Mouse (Mus musculus) embryonic facial prominence, embryonic 11.5 days (tissue): ENCODE data around the gene Senp8. TPM values are rescaled to one million over a fixed set of nuclear protein-coding genes. Genes with fewer than 3 reads are reported as not detected.

Experiments used
- ATAC-seq: fragments of 200-750 bp; cut with Nextera tagmentation; replicated peaks from 2 replicates; pipeline ENCODE4 v1.8.0; 2017; ENCODE audit warnings: low read depth; ENCODE audit not compliant: insufficient number of reproducible peaks, low FRiP score, low TSS enrichment
- DNase-seq: peaks from one replicate; pipeline ENCODE4 v3.0.0-alpha.2; 2015; ENCODE audit warnings: low spot score
- H3K27ac ChIP-seq: fragments of 300-500 bp; sonication (generic); replicated peaks from 2 replicates; pipeline ENCODE4 v1.5.1; 2014; ENCODE audit warnings: mild to moderate bottlenecking, low read depth, low read length, control low read depth
- H3K27me3 ChIP-seq: fragments of 300-500 bp; sonication (generic); 2 replicates; pipeline ENCODE4 v1.6.1; 2014; ENCODE audit warnings: mild to moderate bottlenecking, low read length, moderate library complexity, mixed read lengths; ENCODE audit not compliant: control insufficient read depth, insufficient read depth
- H3K36me3 ChIP-seq: fragments of 300-500 bp; sonication (generic); replicated peaks from 2 replicates; pipeline ENCODE4 v1.6.1; 2014; ENCODE audit warnings: low read depth, mild to moderate bottlenecking, low read length, moderate library complexity, mixed read lengths; ENCODE audit not compliant: control insufficient read depth, insufficient read depth
- H3K4me1 ChIP-seq: fragments of 300-500 bp; sonication (generic); 2 replicates; pipeline ENCODE4 v1.6.1; 2014; ENCODE audit warnings: low read length, mixed read lengths; ENCODE audit not compliant: control insufficient read depth, insufficient read depth
- H3K4me2 ChIP-seq: fragments of 300-500 bp; sonication (generic); 2 replicates; pipeline ENCODE4 v1.6.1; 2014; ENCODE audit warnings: low read depth, mild to moderate bottlenecking, control low read depth, low read length, moderate library complexity
- H3K4me3 ChIP-seq: fragments of 300-500 bp; sonication (generic); 2 replicates; pipeline ENCODE4 v1.5.1; 2014; ENCODE audit warnings: low read depth, low read length, control low read depth
- H3K9ac ChIP-seq: fragments of 300-500 bp; sonication (generic); replicated peaks from 2 replicates; pipeline ENCODE4 v1.6.1; 2014; ENCODE audit warnings: mild to moderate bottlenecking, control low read depth, low read length
- H3K9me3 ChIP-seq: fragments of 300-500 bp; sonication (generic); replicated peaks from 2 replicates; pipeline ENCODE4 v1.6.1; 2016; ENCODE audit warnings: mild to moderate bottlenecking, low read length, inconsistent platforms, mixed read lengths; ENCODE audit not compliant: control insufficient read depth
- WGBS: fragments of 180-500 bp; shearing (Covaris S2); extraction: QIAGEN DNeasy Blood & Tissue Kit; methylation state at CpG from one replicate; pipeline ENCODE4 v1.1.7; 2014; 5-methylcytosine and 5-hydroxymethylcytosine counted together
- polyA plus RNA-seq: library from polyadenylated mRNA; unstranded; fragments of >200 nt; fragmentation: Nextera tagmentation; extraction: Ambion mirVana; gene quantifications from 2 replicates; pipeline ENCODE4 v1.2.1, GENCODE M21; 2014

Senp8 gene
- polyA plus RNA-seq, 1 experiment from 2014 or later: 22.1 TPM

DNA sequence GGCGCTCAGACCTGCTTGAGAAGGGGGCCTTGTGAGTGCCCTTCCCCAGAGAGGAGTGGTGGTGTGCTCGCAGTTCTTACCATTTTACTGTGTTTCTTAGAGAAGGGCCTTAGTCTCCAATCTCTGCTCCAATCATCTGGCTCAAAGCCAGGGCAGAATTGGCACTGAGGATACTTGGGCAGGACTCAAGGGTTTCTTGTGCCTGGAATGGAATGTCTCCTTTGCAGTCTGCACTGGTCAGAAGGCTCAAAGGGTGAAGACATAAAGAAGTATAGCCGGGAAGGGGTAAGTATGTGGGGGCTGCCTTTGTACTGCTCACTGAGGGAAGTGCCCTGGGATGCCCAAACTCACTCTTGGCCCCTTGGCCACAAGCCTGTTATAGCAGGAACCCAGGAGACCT, 41.3 kb downstream of the Senp8 start:
- no peak overlapping the region for H3K27ac ChIP-seq
- no peaks in the 10 kb centered on the region for H3K9me3 ChIP-seq
- H3K4me3 ChIP-seq: no peak overlapping the region
- DNase-seq (no peak), ATAC-seq (no peak)
- no peak overlapping the region for H3K4me2 ChIP-seq
- no peaks in the 10 kb centered on the region for H3K27me3 ChIP-seq
- H3K9ac ChIP-seq: no peak overlapping the region
- 84% methylated on average over 3 of the region's 3 CpGs for WGBS
- no peaks in the 10 kb centered on the region for H3K36me3 ChIP-seq
- no peaks in the 10 kb centered on the region for H3K4me1 ChIP-seq

DNA sequence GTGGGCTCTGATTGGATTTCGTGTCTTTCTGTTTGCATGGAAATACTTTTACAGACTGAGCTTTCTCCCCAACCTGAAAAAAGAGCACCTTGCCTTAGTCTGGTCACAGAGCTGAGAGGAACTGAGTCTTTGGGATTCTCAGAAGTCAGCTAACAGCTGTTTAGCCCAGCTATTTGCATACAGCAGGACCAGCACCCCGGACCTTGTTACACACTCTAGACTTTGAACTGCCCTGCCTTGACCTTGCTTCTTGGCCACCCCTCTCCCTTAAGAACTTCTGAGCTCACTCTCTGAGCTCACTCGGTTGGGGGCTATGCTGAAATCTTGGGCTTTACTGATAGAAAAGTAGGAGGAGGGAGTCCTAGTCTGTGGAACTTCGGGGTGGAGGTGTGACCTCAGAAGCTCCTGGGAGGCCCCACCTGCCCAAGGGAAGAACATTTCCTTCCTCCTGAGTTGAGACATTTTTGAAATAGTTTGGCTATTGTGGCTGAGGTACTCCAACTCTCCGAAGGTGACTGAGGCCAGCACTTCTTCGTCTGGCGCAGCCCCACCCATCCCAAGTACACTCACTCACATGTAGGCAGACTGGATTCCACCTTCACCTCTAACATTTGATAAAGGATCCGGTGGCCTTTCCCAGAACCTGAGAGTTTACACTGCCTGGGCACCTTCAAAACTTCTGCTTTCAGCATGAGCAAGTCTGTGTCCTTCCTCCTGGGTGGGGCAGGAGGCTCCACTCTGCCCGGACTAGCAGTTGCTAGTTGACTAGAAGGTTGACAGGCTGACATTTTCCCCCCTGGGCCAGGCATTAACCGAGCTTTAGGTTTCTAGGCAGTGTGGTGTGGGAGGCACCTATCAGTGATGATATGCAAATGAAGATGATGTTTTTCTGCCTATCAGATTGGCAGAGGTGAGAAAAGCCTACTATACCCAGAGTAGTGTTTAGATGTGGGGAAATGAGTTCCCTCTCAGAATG, 43.4 kb downstream of the Senp8 start:
- Histone ChIP-seq H3K4me3 (no peak overlapping the region), H3K27ac (no peak overlapping the region), H3K4me2 (no peak overlapping the region), H3K36me3 (no peaks in the 10 kb centered on the region), H3K9me3 (no peaks in the 10 kb centered on the region), H3K27me3 (no peaks in the 10 kb centered on the region), H3K4me1 (no peaks in the 10 kb centered on the region), H3K9ac (no peak overlapping the region)
- 56% methylated on average over 10 of the region's 10 CpGs for WGBS
- no peak for ATAC-seq
- no peak for DNase-seq

DNA sequence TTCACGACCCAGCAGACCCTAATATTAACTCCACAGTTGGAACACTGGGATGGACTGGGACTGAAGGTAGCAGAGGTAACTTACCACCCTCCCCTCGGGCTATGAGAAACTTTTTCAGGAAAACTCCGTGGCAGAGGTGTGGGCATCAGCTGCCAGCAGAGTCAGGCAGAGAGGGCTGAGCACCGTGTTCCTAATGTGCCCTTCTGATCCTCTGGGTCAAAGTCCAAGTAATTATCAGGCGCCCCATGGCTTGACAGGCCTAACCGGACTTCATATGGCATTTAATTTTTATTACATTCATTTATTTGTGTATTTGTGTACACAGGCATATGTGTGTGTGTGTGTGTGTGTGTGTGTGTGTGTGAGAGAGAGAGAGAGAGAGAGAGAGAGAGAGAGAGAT, 47.4 kb downstream of the Senp8 start:
- H3K4me3 ChIP-seq: no peak overlapping the region
- no peaks in the 10 kb centered on the region for H3K36me3 ChIP-seq
- 63% methylated on average over 6 of the region's 6 CpGs for WGBS
- H3K27ac ChIP-seq: no peak overlapping the region
- no peaks in the 10 kb centered on the region for H3K27me3 ChIP-seq
- DNase-seq: no peak
- H3K9ac ChIP-seq: no peak overlapping the region
- H3K9me3 ChIP-seq: no peaks in the 10 kb centered on the region
- H3K4me1 ChIP-seq: no peaks in the 10 kb centered on the region
- H3K4me2 ChIP-seq: no peak overlapping the region
- ATAC-seq: no peak

DNA sequence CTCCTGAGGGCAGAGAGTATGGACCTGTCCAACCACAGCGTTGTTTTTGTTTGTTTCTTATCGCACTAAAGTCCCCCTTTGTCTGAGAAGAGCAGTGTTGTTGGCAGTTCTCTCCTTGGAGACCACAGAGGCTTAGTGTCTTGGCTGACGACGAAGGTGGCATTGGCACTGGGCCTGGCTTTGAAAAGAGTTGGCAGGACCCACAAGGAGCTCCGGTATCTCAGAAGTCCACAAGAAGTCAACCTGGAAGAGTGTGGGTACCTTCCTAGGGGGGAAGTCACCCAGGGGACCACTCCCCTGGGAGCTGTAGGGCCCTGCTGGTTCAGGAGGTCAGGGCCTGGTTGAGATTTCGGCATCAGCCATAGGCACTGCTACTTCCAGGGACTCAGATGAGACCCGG, 49.4 kb downstream of the Senp8 start:
- no peak overlapping the region for H3K9ac ChIP-seq
- no peaks in the 10 kb centered on the region for H3K4me1 ChIP-seq
- DNase-seq: no peak
- H3K4me2 ChIP-seq: no peak overlapping the region
- ATAC-seq: no peak
- H3K27me3 ChIP-seq: no peaks in the 10 kb centered on the region
- no peak overlapping the region for H3K27ac ChIP-seq
- H3K36me3 ChIP-seq: no peaks in the 10 kb centered on the region
- 82% methylated on average over 7 of the region's 7 CpGs for WGBS
- H3K9me3 ChIP-seq: no peaks in the 10 kb centered on the region
- no peak overlapping the region for H3K4me3 ChIP-seq

DNA sequence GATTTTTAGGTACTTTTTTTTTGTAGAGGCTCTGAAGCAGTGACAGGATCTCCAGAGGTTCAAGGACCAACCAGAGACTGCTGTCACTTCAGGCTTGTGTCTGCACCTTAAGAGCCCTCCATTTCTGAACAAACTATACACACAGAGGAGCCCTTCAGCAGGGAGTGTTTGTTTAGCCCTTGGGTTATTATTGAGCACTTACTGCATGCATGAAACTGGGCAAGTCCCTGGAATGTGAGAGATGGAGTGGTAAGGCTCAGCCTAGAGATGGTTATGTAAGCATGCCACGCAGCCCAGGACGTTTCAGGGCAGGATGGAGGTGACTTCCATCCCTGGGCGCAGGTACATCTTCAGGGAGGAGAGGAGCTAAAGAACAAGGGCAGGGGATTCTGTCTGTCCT, 54.1 kb downstream of the Senp8 start:
- Histone ChIP-seq H3K4me3 (no peak overlapping the region), H3K9me3 (no peaks in the 10 kb centered on the region), H3K9ac (no peak overlapping the region), H3K36me3 (no peaks in the 10 kb centered on the region), H3K27ac (no peak overlapping the region), H3K4me2 (no peak overlapping the region), H3K4me1 (no peaks in the 10 kb centered on the region), H3K27me3 (0 out of 2 replicates have a peak, but pooled peaks cover 2% of the 10 kb centered on the region)
- 76% methylated on average over 3 of the region's 3 CpGs for WGBS
- ATAC-seq (no peak), DNase-seq (no peak)

DNA sequence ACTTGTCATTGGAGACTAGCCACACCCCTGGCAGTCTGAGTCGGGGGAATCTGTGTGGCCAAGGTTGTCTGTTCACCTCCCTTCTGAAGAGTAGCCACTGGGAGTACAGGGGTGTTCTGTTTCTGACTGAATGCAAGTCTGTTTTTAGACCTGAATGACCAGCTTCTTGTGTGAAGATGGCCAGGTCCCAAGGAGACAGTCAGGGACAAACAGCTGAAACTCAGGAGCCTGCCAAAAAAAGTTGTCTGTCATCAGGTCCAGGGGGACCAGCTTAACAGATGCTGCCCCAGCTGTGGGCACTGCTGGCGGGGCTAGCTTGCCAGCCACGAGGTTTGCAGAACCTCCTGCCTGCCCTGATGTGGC, 55.1 kb downstream of the Senp8 start:
- H3K27ac ChIP-seq: no peak overlapping the region
- 33% methylated on average over 3 of the region's 3 CpGs for WGBS

DNA sequence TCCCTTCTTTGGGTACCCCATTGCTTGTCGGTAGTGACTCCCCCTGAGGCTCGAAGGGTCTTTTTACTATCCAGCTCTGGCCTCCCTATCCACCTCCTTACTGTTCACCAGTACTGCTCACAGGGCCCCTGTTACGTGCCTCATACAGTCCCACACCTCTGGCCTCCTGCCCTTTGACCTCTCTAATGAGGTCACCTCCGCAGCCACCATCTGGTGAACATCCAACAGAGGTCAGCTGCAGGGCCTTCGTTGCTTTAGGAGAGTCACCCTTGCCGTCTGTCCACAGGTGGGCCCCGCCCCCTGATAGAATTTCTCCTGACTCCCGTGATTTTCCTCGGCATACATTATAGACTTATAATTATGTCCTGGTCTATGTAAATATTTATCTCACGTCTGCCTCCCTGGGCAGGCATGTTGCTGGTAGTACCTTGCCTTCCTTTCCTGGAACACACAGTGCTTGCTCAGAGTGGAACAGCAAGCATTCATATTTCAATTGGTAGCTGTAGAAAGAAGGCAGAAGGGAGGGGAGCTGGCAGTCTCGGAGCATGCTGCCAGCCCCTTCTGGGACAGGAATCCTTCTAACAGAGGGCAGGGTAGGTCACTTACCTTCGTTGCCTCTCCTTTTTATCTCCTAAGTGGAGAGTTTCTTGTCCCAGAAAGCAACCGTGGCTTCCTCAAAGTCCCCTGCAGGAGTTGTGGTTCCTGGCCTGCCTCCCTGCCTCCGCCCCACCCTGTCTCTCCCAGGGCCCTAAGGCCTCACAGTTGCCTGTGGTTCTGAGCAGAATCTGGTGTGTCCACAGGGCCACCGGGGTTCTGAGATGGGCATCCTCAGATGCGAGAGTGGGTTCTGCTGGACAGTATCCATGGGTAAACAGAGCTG, 55.7 kb downstream of the Senp8 start:
- no peaks in the 10 kb centered on the region for H3K4me1 ChIP-seq
- DNase-seq: no peak
- no peak overlapping the region for H3K4me3 ChIP-seq
- H3K9ac ChIP-seq: 0 out of 2 replicates have a peak overlapping the region, but pooled peaks have one; percentile 13
- no peaks in the 10 kb centered on the region for H3K36me3 ChIP-seq
- no peak for ATAC-seq
- H3K9me3 ChIP-seq: no peaks in the 10 kb centered on the region
- H3K27ac ChIP-seq: no peak overlapping the region
- 0 out of 2 replicates have a peak, but pooled peaks cover 2% of the 10 kb centered on the region for H3K27me3 ChIP-seq
- WGBS: 29% methylated on average over 16 of the region's 16 CpGs
- H3K4me2 ChIP-seq: no peak overlapping the region

More for the DNA sequence above, 55.1 kb downstream of the Senp8 start:
- DNase-seq (no peak), ATAC-seq (no peak)
- Histone ChIP-seq H3K4me1 (no peaks in the 10 kb centered on the region), H3K9ac (0 out of 2 replicates have a peak overlapping the region, but pooled peaks have one; percentile 13), H3K36me3 (no peaks in the 10 kb centered on the region), H3K27me3 (0 out of 2 replicates have a peak, but pooled peaks cover 2% of the 10 kb centered on the region), H3K4me3 (no peak overlapping the region), H3K9me3 (no peaks in the 10 kb centered on the region), H3K4me2 (no peak overlapping the region)
